Mouse (Mus musculus) midbrain, embryonic 14.5 days (tissue): ENCODE results near the gene Nphp4. TPM values are rescaled to one million over a fixed set of nuclear protein-coding genes. Genes with fewer than 3 reads are reported as not detected.

Experiments
- ATAC-seq: fragments of 200-750 bp; cut with Nextera tagmentation; 2 replicates; pipeline ENCODE4 v1.8.0; 2017; ENCODE audit warnings: moderate number of reproducible peaks, moderate library complexity; ENCODE audit not compliant: low FRiP score, low TSS enrichment
- DNase-seq: peaks from one replicate; pipeline ENCODE4 v3.0.0-alpha.2; 2015
- H3K27ac ChIP-seq: fragments of 300-500 bp; sonication (generic); replicated peaks from 2 replicates; pipeline ENCODE4 v1.5.1; 2014; ENCODE audit warnings: mild to moderate bottlenecking, low read depth, low read length, moderate library complexity
- H3K27me3 ChIP-seq: fragments of 300-500 bp; sonication (generic); 2 replicates; pipeline ENCODE4 v1.6.1; 2014; ENCODE audit warnings: low read length, control low read depth, mixed read lengths; ENCODE audit not compliant: control insufficient read depth, insufficient read depth
- H3K36me3 ChIP-seq: fragments of 300-500 bp; sonication (generic); 2 replicates; pipeline ENCODE4 v1.6.1; 2014; ENCODE audit warnings: low read length, control low read depth; ENCODE audit not compliant: control insufficient read depth, insufficient read depth
- H3K4me1 ChIP-seq: fragments of 300-500 bp; sonication (generic); 2 replicates; pipeline ENCODE4 v1.6.1; 2014; ENCODE audit warnings: mild to moderate bottlenecking, antibody characterized with exemption, low read length, control low read depth; ENCODE audit not compliant: control insufficient read depth, insufficient read depth
- H3K4me2 ChIP-seq: fragments of 300-500 bp; sonication (generic); 2 replicates; pipeline ENCODE4 v1.6.1; 2014; ENCODE audit warnings: mild to moderate bottlenecking, low read length, moderate library complexity
- H3K4me3 ChIP-seq: fragments of 300-500 bp; sonication (generic); replicated peaks from 2 replicates; pipeline ENCODE4 v1.5.1; 2014; ENCODE audit warnings: low read depth, low read length
- H3K9ac ChIP-seq: fragments of 300-500 bp; sonication (generic); replicated peaks from 2 replicates; pipeline ENCODE4 v1.6.1; 2014; ENCODE audit warnings: mild to moderate bottlenecking, low read length, moderate library complexity
- H3K9me3 ChIP-seq: fragments of 300-500 bp; sonication (generic); 2 replicates; pipeline ENCODE4 v1.6.1; 2016; ENCODE audit warnings: low read length, control low read depth, mixed read lengths; ENCODE audit not compliant: control insufficient read depth
- WGBS: fragments of 180-500 bp; shearing (Covaris S2); extraction: QIAGEN DNeasy Blood & Tissue Kit; methylation state at CpG from one replicate; pipeline ENCODE4 v1.1.7; 2014; 5-methylcytosine and 5-hydroxymethylcytosine counted together
- polyA plus RNA-seq: library from polyadenylated mRNA; unstranded; fragments of >200 nt; fragmentation: Nextera tagmentation; extraction: Ambion mirVana; gene quantifications from 2 replicates; pipeline ENCODE4 v1.2.1, GENCODE M21; 2014

The Nphp4 gene
- polyA plus RNA-seq, 1 experiment from 2014 or later: 5.9 TPM

- Histone ChIP-seq H3K4me1 (peaks cover 13% of the 10 kb centered on the region), H3K4me2 (peak overlapping the region; percentile 17; the same call in 1 of the 2 replicates), H3K9me3 (no peaks in the 10 kb centered on the region), H3K27me3 (no peaks in the 10 kb centered on the region), H3K27ac (peak overlapping the region; percentile 79), H3K36me3 (no peaks in the 10 kb centered on the region), H3K9ac (peak overlapping the region; percentile 23; the same call in 1 of the 2 replicates), H3K4me3 (no peak overlapping the region)
- ATAC-seq (peak; percentile 89), DNase-seq (peak; percentile 84)
- WGBS: 5% methylated on average over 8 of the region's 8 CpGs
Measured at GRCm38 (mm10) chr4:152465116-152465515, 11.4 kb upstream of the Nphp4 start.

- ATAC-seq (no peak), DNase-seq (no peak)
- H3K4me2 ChIP-seq: no peak overlapping the region
- H3K36me3 ChIP-seq: no peaks in the 10 kb centered on the region
- H3K4me1 ChIP-seq: peaks cover 13% of the 10 kb centered on the region
- no peak overlapping the region for H3K27ac ChIP-seq
- H3K27me3 ChIP-seq: no peaks in the 10 kb centered on the region
- H3K4me3 ChIP-seq: no peak overlapping the region
- WGBS: 86% methylated on average over 13 of the region's 13 CpGs
- no peak overlapping the region for H3K9ac ChIP-seq
- H3K9me3 ChIP-seq: no peaks in the 10 kb centered on the region
Measured at GRCm38 (mm10) chr4:152466601-152467000, 9.9 kb upstream of the Nphp4 start.

GRCm38 (mm10) chr4:152467951-152468350 lies 8.6 kb upstream of the Nphp4 start:
- ATAC-seq (no peak), DNase-seq (no peak)
- no peak overlapping the region for H3K27ac ChIP-seq
- WGBS: 77% methylated on average over 6 of the region's 6 CpGs
- H3K27me3 ChIP-seq: no peaks in the 10 kb centered on the region
- peaks cover 13% of the 10 kb centered on the region for H3K4me1 ChIP-seq
- H3K4me3 ChIP-seq: no peak overlapping the region
- H3K9ac ChIP-seq: no peak overlapping the region
- H3K9me3 ChIP-seq: no peaks in the 10 kb centered on the region; the same call in 1 of the 2 replicates
- no peak overlapping the region for H3K4me2 ChIP-seq
- H3K36me3 ChIP-seq: no peaks in the 10 kb centered on the region

- no peaks in the 10 kb centered on the region for H3K36me3 ChIP-seq
- H3K4me1 ChIP-seq: peaks cover 15% of the 10 kb centered on the region
- 80% methylated on average over 7 of the region's 7 CpGs for WGBS
- H3K27ac ChIP-seq: no peak overlapping the region
- no peak for DNase-seq
- no peaks in the 10 kb centered on the region for H3K27me3 ChIP-seq
- no peak for ATAC-seq
- no peak overlapping the region for H3K4me3 ChIP-seq
- H3K9ac ChIP-seq: no peak overlapping the region; the same call in 1 of the 2 replicates
- H3K9me3 ChIP-seq: no peaks in the 10 kb centered on the region; the same call in 1 of the 2 replicates
- peak overlapping the region; percentile 90 for H3K4me2 ChIP-seq
Measured at GRCm38 (mm10) chr4:152475941-152476340, 565 bp upstream of the Nphp4 start.

GRCm38 (mm10) chr4:152477106-152477465 lies 580 bp downstream of the Nphp4 start:
- no peaks in the 10 kb centered on the region; the same call in 1 of the 2 replicates for H3K9me3 ChIP-seq
- H3K9ac ChIP-seq: peak overlapping the region; percentile 57
- WGBS: 0% methylated on average over 20 of the region's 21 CpGs
- ATAC-seq (no peak; the same call in 1 of the 2 replicates), DNase-seq (no peak)
- peak overlapping the region; percentile 62 for H3K4me3 ChIP-seq
- H3K4me2 ChIP-seq: peak overlapping the region; percentile 90
- H3K27me3 ChIP-seq: no peaks in the 10 kb centered on the region
- H3K36me3 ChIP-seq: no peaks in the 10 kb centered on the region
- peaks cover 15% of the 10 kb centered on the region for H3K4me1 ChIP-seq
- H3K27ac ChIP-seq: peak overlapping the region; percentile 52; the same call in 1 of the 2 replicates

GRCm38 (mm10) chr4:152477466-152478223 lies 1.1 kb downstream of the Nphp4 start, which contains the start of gene Kcnab2:
Gene Kcnab2, minus strand, starts transcription at chr4:152477871.
- WGBS: under 1% methylated on average over 63 of the region's 63 CpGs
- Histone ChIP-seq H3K9me3 (no peaks in the 10 kb centered on the region; the same call in 1 of the 2 replicates), H3K27ac (peak within 1 kb of the TSS; percentile 79), H3K27me3 (no peaks in the 10 kb centered on the region), H3K4me1 (peaks cover 15% of the 10 kb centered on the region), H3K9ac (peak within 1 kb of the TSS; percentile 57), H3K4me3 (peak within 1 kb of the TSS; percentile 62), H3K4me2 (peak within 1 kb of the TSS; percentile 90), H3K36me3 (no peaks in the 10 kb centered on the region)
- peak; percentile 97 for ATAC-seq
- peak; percentile 100 for DNase-seq

GRCm38 (mm10) chr4:152478224-152478567 lies 1.7 kb downstream of the Nphp4 start:
- H3K27ac ChIP-seq: peak overlapping the region; percentile 79
- peaks cover 15% of the 10 kb centered on the region for H3K4me1 ChIP-seq
- no peak for DNase-seq
- no peaks in the 10 kb centered on the region for H3K9me3 ChIP-seq
- ATAC-seq: peak; percentile 25
- under 1% methylated on average over 13 of the region's 13 CpGs for WGBS
- peak overlapping the region; percentile 90 for H3K4me2 ChIP-seq
- H3K4me3 ChIP-seq: peak overlapping the region; percentile 62
- no peaks in the 10 kb centered on the region for H3K27me3 ChIP-seq
- no peaks in the 10 kb centered on the region for H3K36me3 ChIP-seq
- peak overlapping the region; percentile 57 for H3K9ac ChIP-seq

GRCm38 (mm10) chr4:152480426-152480825 lies 3.9 kb downstream of the Nphp4 start:
- WGBS: 66% methylated on average over 8 of the region's 8 CpGs
- no peak for DNase-seq
- H3K9ac ChIP-seq: no peak overlapping the region

GRCm38 (mm10) chr4:152488046-152488445 lies 11.5 kb downstream of the Nphp4 start:
- Histone ChIP-seq H3K36me3 (peaks cover 26% of the 10 kb centered on the region), H3K27me3 (no peaks in the 10 kb centered on the region), H3K9ac (no peak overlapping the region), H3K4me2 (no peak overlapping the region), H3K4me3 (no peak overlapping the region), H3K4me1 (no peaks in the 10 kb centered on the region), H3K9me3 (no peaks in the 10 kb centered on the region), H3K27ac (no peak overlapping the region)
- no peak for ATAC-seq
- WGBS: 80% methylated on average over 10 of the region's 10 CpGs
- DNase-seq: no peak

More at GRCm38 (mm10) chr4:152480426-152480825, 3.9 kb downstream of the Nphp4 start:
- H3K4me3 ChIP-seq: no peak overlapping the region
- no peak overlapping the region for H3K4me2 ChIP-seq
- no peaks in the 10 kb centered on the region for H3K27me3 ChIP-seq
- H3K9me3 ChIP-seq: no peaks in the 10 kb centered on the region
- no peak overlapping the region for H3K27ac ChIP-seq
- H3K4me1 ChIP-seq: peaks cover 15% of the 10 kb centered on the region
- ATAC-seq: no peak
- 0 out of 2 replicates have a peak, but pooled peaks cover under 1% of the 10 kb centered on the region for H3K36me3 ChIP-seq
